Mouse (Mus musculus): ENCODE measurements at regions not wholly inside any gene's neighbourhood (a gene's known extent, or its start where the extent isn't known, plus 50 kb on each side); places are given as distances from the start of the nearest gene placed in this dataset.

DNA sequence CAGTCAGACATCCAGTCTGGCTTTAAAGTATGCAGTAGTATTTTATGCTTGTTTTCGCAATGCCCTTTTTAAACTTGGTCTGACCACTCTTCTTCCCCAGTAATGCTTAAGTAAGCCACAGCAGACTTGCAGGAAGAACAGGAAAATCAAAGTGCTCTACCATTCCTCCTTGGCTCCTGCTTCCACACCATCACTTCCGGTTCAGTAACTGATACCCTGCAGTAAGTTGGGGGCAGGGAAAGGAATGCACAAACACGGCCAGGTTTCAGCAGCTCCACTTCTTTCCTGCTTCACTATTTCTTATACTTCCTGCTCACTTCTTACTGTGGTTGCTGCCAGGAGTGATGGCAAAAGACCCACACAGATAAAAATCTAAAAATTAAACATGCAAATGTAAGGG is 269.2 kb downstream of the Fign start:
- TF ChIP-seq EP300 (IDR thresholded peaks at IDR 0.05; ENCODE audit: insufficient read depth, low read depth, low read length) (no peak), CTCF (IDR thresholded peaks at IDR 0.05) (no peak)
